Mouse (Mus musculus) testis, adult 2 months (tissue): ENCODE results near the gene Spocd1. TPM values are rescaled to one million over a fixed set of nuclear protein-coding genes. Genes with fewer than 3 reads are reported as not detected.

ENCODE experiments used
- H3K27ac ChIP-seq: fragments of 200-500 bp; 2 replicates; pipeline ENCODE4 v1.5.1; 2012; ENCODE audit warnings: low read depth, low read length; ENCODE audit not compliant: control insufficient read depth, insufficient read depth
- H3K27me3 ChIP-seq: fragments of 200-500 bp; 2 replicates; pipeline ENCODE4 v1.6.1; 2012; ENCODE audit warnings: mild to moderate bottlenecking, low read length, moderate library complexity; ENCODE audit not compliant: control insufficient read depth, insufficient read depth
- H3K36me3 ChIP-seq: fragments of 200-500 bp; 2 replicates; pipeline ENCODE4 v1.6.1; 2012; ENCODE audit warnings: mild to moderate bottlenecking, low read length; ENCODE audit not compliant: control insufficient read depth, insufficient read depth
- H3K4me1 ChIP-seq: fragments of 200-500 bp; 2 replicates; pipeline ENCODE4 v1.6.1; 2012; ENCODE audit warnings: low read length; ENCODE audit not compliant: control insufficient read depth, insufficient read depth
- H3K4me3 ChIP-seq: fragments of 200-500 bp; 2 replicates; pipeline ENCODE4 v1.5.1; 2012; ENCODE audit warnings: low read depth, mild to moderate bottlenecking, low read length, moderate library complexity, mixed read lengths; ENCODE audit not compliant: control insufficient read depth
- CTCF ChIP-seq: fragments of 200-500 bp; IDR thresholded peaks from 2 replicates; pipeline ENCODE4 v1.5.1; 2012; ENCODE audit warnings: low read depth, mild to moderate bottlenecking, inconsistent platforms, low read length, moderate library complexity; ENCODE audit not compliant: control insufficient read depth, insufficient read depth, insufficient replicate concordance
- POLR2A ChIP-seq: fragments of 200-500 bp; IDR thresholded peaks from 2 replicates; pipeline ENCODE4 v1.6.1; 2012; ENCODE audit warnings: low read depth, mild to moderate bottlenecking, inconsistent platforms, low read length, moderate library complexity; ENCODE audit not compliant: control insufficient read depth
- polyA plus RNA-seq: library from polyadenylated mRNA; depleted of rRNA; stranded (reverse); fragments of >200 nt; gene quantifications from 2 replicates; pipeline ENCODE4 v1.2.3, GENCODE M21; 2012

Gene Spocd1
- polyA plus RNA-seq, 1 experiment: 5.1 TPM

DNA sequence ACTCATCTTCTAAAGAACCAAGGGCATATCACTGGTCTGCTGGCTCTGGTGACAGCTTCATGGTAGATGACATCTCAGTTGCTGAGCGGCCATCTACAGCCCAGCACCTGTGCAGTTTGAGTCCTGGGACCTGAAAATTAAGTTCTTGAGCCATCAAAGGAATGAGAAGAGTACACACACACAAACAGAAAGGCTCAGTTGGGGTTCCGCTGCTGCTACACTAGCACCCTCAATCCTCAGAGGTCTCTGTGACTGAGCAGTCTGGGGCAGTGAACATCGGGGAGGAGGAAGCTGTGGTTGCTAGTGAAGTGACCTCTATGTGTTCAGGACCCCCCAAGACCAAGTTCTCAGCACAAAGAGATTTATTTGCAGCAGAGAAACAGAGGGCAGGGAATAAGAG, 16.1 kb upstream of the Spocd1 start:
- Histone ChIP-seq H3K27me3 (no peaks in the 10 kb centered on the region), H3K4me3 (no peak overlapping the region), H3K4me1 (peaks cover 10% of the 10 kb centered on the region), H3K27ac (no peak overlapping the region), H3K36me3 (no peaks in the 10 kb centered on the region)
- no peak for TF ChIP-seq CTCF
- no peak for TF ChIP-seq POLR2A

GRCm38 (mm10) chr4:129913761-129914644, 15.0 kb upstream of the Spocd1 start:
- TF ChIP-seq POLR2A (no peak), CTCF (no peak)
- no peaks in the 10 kb centered on the region for H3K36me3 ChIP-seq
- H3K27me3 ChIP-seq: no peaks in the 10 kb centered on the region
- H3K27ac ChIP-seq: peak overlapping the region; percentile 66
- H3K4me1 ChIP-seq: peaks cover 12% of the 10 kb centered on the region
- H3K4me3 ChIP-seq: no peak overlapping the region

- Histone ChIP-seq H3K4me3 (no peak overlapping the region), H3K36me3 (no peaks in the 10 kb centered on the region), H3K27ac (no peak overlapping the region), H3K27me3 (no peaks in the 10 kb centered on the region), H3K4me1 (peaks cover 6% of the 10 kb centered on the region)
- no peak for TF ChIP-seq CTCF
- TF ChIP-seq POLR2A: no peak
Observed at GRCm38 (mm10) chr4:129914686-129915085, 14.4 kb upstream of the Spocd1 start.

GRCm38 (mm10) chr4:129915349-129915988, 13.6 kb upstream of the Spocd1 start:
- no peak for TF ChIP-seq CTCF
- no peak for TF ChIP-seq POLR2A
- H3K27me3 ChIP-seq: no peaks in the 10 kb centered on the region
- H3K36me3 ChIP-seq: no peaks in the 10 kb centered on the region
- no peak overlapping the region for H3K27ac ChIP-seq
- peaks cover 6% of the 10 kb centered on the region for H3K4me1 ChIP-seq
- no peak overlapping the region for H3K4me3 ChIP-seq

DNA sequence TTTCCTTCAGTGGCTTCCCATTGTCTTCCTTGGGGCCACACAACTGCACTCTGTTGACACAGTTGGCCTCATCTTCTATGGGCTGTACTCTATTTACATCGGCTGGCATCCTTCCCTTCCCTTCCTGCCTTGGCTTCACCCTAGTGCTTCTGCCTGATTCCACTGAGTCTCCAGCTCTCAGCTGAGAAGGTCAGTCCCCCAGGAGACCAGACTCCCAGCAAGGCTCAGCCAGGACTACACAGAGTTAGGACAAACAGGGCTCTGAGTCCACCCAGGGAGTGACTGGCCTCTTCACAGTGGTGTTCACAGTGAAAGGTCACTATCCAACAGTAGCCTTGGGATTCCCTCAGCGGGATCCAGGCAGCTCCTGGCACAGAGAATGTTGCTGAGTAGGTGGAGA, 12.9 kb upstream of the Spocd1 start:
- no peak overlapping the region for H3K4me3 ChIP-seq
- no peaks in the 10 kb centered on the region for H3K27me3 ChIP-seq
- no peak for TF ChIP-seq POLR2A
- TF ChIP-seq CTCF: no peak
- H3K27ac ChIP-seq: no peak overlapping the region
- no peaks in the 10 kb centered on the region for H3K36me3 ChIP-seq
- H3K4me1 ChIP-seq: peaks cover 8% of the 10 kb centered on the region

DNA sequence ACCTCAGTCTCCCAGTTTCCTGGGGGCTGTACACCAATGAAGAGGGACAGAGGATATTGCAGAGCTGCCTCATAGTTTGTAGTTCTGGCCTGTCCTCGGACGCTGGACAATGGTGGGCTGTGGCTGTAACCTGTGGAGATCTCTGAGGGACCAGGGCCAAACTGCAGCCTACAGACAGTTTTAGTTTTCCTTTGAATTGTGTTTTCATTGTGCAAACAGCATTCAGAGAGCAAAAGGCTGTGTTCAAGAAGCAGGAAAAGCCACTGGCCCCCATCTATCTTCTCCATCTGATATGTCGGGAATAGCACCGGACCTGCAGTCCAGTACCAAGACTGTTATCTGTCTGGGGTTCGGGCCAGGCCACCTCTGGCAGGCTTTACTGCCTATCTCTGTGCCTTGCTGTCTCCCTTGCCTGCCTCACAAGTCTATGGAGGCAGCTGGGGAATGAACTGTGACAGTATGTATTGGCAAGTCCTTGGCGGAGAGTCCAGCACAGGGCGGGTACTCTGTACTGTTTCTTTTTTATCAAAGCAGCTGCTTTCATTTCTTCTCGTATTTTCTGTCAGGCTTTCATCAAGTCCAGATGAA, 11.9 kb upstream of the Spocd1 start:
- no peak for TF ChIP-seq POLR2A
- TF ChIP-seq CTCF: no peak
- Histone ChIP-seq H3K27ac (peak overlapping the region; percentile 69), H3K4me1 (peaks cover 8% of the 10 kb centered on the region)

DNA sequence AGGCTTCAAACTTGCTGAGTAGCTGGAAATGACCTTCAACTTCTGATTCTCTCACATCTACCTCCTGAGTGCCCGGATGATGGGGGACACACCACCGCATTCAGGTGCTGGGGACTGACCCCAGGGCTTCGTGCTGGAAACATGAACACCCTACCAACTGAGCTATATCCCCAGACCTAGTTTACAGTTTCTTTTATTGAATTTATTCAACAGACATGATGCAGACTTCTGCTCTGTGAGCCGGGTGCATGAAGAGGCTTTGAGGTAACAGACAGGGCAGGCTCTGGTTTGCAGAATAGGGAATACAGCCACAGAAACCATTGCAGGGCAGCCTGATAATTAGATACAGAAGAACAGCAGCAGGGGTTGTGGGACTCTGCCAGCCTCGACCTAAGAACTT, 10.6 kb upstream of the Spocd1 start:
- Histone ChIP-seq H3K4me1 (peaks cover 8% of the 10 kb centered on the region), H3K27me3 (no peaks in the 10 kb centered on the region), H3K27ac (peak overlapping the region; percentile 27; the same call in 1 of the 2 replicates), H3K36me3 (no peaks in the 10 kb centered on the region), H3K4me3 (no peak overlapping the region)
- TF ChIP-seq CTCF (no peak), POLR2A (no peak)

More for the DNA sequence above, 11.9 kb upstream of the Spocd1 start:
- no peaks in the 10 kb centered on the region for H3K36me3 ChIP-seq
- H3K4me3 ChIP-seq: no peak overlapping the region
- H3K27me3 ChIP-seq: no peaks in the 10 kb centered on the region
